Mouse (Mus musculus) embryonic fibroblast, embryonic 13.5 days (primary cell): ENCODE data around the gene Kptn.

Source experiments
- CTCF ChIP-seq: IDR thresholded peaks from 2 replicates; pipeline ENCODE4 v1.5.1; 2011; ENCODE audit warnings: mild to moderate bottlenecking, control low read depth, low read length, moderate library complexity, borderline replicate concordance; ENCODE audit not compliant: insufficient read depth
- POLR2A ChIP-seq: IDR thresholded peaks from 2 replicates; pipeline ENCODE4 v1.6.1; 2011; ENCODE audit warnings: low read depth, mild to moderate bottlenecking, control low read depth, low read length, moderate library complexity

DNA sequence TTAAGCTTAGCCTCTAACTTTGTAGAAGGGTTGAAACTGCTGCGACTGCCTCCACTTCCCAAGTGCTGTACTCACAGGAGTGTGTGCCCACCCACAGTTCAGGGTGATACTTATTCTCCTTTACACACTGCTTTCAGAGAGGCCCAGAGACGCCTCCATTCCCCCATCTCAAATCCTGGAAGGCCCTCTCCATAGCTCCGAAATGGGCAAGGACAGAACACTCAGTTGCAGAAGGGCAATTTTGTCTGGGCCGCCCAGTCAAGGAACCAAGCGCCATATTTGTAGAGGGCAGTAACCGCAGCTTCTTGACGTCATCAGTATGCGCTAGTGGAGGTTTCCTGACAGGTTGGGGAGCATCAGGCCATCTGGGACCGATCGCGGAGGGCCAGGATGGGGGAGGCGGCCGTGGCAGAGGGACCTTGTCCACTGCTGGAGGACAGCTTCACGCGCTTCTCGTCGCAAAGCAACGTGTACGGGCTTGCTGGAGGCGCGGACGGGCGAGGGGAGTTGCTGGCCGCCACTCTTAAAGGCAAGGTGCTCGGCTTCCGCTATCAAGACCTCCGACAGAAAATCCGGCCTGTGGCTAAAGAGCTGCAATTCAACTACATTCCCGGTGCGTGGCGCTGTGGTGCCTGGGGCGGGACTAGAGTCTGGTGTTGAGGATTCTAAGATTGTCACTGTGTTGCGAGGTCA lies at the start of gene Kptn:
- peak; percentile 61 for TF ChIP-seq POLR2A
- peak; percentile 70; the same call in 1 of the 2 replicates for TF ChIP-seq CTCF
